Mouse (Mus musculus): ENCODE results near the gene Gm3259.
"Not testable (repeated sequence)": the region's sequence is repeated elsewhere in the genome, so short reads cannot be mapped to it uniquely, and the experiment has no call there.

Gene Gm3259

DNA sequence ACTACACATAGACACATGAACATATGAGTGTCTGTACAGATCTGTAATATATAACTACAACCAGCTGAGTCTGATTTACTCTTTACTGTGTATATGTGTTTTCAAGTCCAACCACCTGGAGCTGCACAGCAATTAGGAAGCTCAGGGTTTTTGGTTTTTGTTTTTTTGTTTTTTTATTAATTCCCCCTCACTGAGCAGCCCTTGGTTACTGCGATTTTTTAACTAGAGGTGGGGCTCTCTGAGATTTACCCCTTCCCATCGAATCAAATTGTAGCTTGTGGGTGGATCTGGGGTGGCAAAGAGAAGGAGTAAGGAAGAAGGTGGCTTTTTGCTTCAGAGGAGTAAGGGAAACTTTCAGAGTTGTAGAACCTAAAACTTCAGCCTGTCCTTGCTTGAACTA, at the start of gene Gm3259:
Gm3259 (plus strand) TSS at position 301 of the 400 bp plus-strand sequence.
- DNase-seq (ENCODE audit: low spot score in 2 of 2), result not testable (repeated sequence)

- DNase-seq (ENCODE audit: low spot score in 2 of 2), result not testable (repeated sequence)
Measured at GRCm38 (mm10) chr5:95272668-95273067, 33.0 kb upstream of the Gm3259 start, which contains the start of gene Gm10424. Gm10424 (minus strand) TSS chr5:95272768.

Measured in urinary bladder, postnatal 4 days (tissue).